Mouse (Mus musculus) heart, embryonic 15.5 days (tissue): ENCODE results near the gene Optc. TPM values are rescaled to one million over a fixed set of nuclear protein-coding genes. Genes with fewer than 3 reads are reported as not detected.
A peak's percentile ranks its signal among the peaks of the same experiment; 100 is the strongest.

Source experiments
- ATAC-seq: fragments of 200-750 bp; cut with Nextera tagmentation; replicated peaks from 2 replicates; pipeline ENCODE4 v1.8.0; 2017; ENCODE audit warnings: low read depth, moderate TSS enrichment; ENCODE audit not compliant: insufficient number of reproducible peaks, insufficient read depth, low FRiP score
- H3K27ac ChIP-seq: fragments of 300-500 bp; sonication (generic); 2 replicates; pipeline ENCODE4 v1.5.1; 2015; ENCODE audit warnings: mild to moderate bottlenecking, inconsistent platforms
- H3K27me3 ChIP-seq: fragments of 300-500 bp; sonication (generic); 2 replicates; pipeline ENCODE4 v1.6.1; 2015; ENCODE audit warnings: inconsistent platforms
- H3K36me3 ChIP-seq: fragments of 300-500 bp; sonication (generic); 2 replicates; pipeline ENCODE4 v1.6.1; 2015; ENCODE audit warnings: mild to moderate bottlenecking, inconsistent platforms
- H3K4me1 ChIP-seq: fragments of 300-500 bp; sonication (generic); replicated peaks from 2 replicates; pipeline ENCODE4 v1.6.1; 2015; ENCODE audit warnings: inconsistent platforms
- H3K4me2 ChIP-seq: fragments of 300-500 bp; sonication (generic); 2 replicates; pipeline ENCODE4 v1.6.1; 2015; ENCODE audit warnings: inconsistent platforms, mild to moderate bottlenecking, moderate library complexity
- H3K4me3 ChIP-seq: fragments of 300-500 bp; sonication (generic); 2 replicates; pipeline ENCODE4 v1.5.1; 2015; ENCODE audit warnings: mild to moderate bottlenecking, inconsistent platforms
- H3K9ac ChIP-seq: fragments of 300-500 bp; sonication (generic); 2 replicates; pipeline ENCODE4 v1.6.1; 2015; ENCODE audit warnings: mild to moderate bottlenecking, inconsistent platforms
- H3K9me3 ChIP-seq: fragments of 300-500 bp; sonication (generic); replicated peaks from 2 replicates; pipeline ENCODE4 v1.6.1; 2016; ENCODE audit warnings: inconsistent platforms
- WGBS: fragments of 180-500 bp; shearing (Covaris S2); methylation state at CpG from one replicate; pipeline ENCODE4 v1.1.7; 2015; ENCODE audit warnings: mixed read lengths; 5-methylcytosine and 5-hydroxymethylcytosine counted together
- polyA plus RNA-seq: library from polyadenylated mRNA; unstranded; fragments of >200 nt; fragmentation: Nextera tagmentation; extraction: Ambion mirVana; gene quantifications from 2 replicates; pipeline ENCODE4 v1.2.1, GENCODE M21; 2015

Optc gene
- polyA plus RNA-seq, 1 experiment from 2014 or later, result 0.18 TPM

DNA sequence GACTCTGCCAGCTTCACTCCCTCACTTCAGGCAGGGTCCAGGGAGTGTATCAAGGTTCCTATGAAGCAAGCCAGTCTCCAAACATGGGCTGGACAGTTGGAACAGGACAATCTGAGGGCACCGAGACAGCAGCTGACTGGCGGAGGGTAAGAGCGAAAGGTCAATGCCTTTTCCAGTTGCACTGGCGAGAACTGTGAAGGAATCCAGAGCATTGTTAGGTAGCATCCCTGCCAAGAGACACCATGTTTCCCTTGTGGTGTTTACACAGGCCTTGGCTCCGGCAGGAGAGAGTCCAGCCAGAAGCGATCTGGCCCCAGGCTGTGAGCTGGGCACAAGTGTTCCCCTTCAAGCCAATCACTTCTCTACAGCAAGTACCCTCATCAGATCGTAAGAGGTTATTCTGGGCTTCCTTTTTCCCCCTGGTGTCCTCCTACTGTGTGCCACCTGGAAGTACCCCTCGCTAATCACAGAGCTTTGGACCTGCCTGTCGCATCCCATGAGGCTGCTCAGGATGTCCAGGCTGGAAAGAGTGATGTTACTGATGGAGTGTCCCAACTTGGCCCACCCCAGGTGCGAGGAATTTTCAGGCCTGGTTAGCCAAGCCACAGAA is 26.7 kb upstream of the Optc start:
- Histone ChIP-seq H3K27ac (no peak overlapping the region), H3K27me3 (no peaks in the 10 kb centered on the region), H3K4me2 (no peak overlapping the region), H3K36me3 (no peaks in the 10 kb centered on the region), H3K9ac (no peak overlapping the region), H3K4me1 (peaks cover 12% of the 10 kb centered on the region), H3K9me3 (no peaks in the 10 kb centered on the region), H3K4me3 (no peak overlapping the region)
- WGBS, result 72% methylated on average over 10 of the region's 10 CpGs
- no peak for ATAC-seq

DNA sequence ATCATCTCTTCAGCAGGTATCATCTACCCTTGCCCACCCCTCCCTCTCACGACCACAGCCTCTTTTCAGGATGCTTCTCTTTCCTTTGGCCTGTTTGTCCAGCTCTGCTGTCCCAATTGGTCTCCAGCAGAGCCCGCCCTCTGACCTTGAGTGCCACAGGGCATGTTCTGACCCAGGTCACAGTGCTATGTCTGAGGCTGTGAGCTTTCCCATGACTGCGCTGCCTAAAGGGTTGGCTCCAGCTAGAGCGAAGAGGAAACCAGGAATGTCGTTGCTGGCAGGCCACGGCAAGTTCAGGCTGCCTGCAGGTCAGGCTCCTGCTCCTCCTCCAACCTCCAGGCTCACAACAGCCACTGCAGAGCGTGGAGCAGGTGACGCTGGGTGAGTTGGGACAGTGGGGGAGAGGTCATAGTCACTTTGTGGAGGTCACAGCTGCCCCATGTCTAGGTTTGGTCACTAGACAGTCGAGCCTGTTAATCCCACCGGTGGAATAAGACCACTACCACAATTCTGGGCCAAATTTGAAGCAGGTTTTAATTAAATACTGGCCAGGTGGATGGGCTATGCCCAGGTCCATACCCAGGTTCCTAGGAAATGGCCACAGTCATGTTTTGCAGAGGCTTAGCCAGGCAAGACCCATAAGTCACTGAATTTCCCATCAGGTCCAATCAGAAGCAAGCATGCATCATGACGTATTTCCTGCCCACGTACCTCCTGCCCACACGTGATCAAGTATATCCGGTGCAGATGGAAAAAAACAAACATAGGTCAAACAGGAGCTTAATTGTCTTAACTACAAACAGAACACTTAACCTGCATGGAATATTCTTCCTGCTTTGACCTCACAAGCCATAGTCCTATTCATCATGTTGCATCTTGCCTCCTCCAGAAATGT is 25.7 kb upstream of the Optc start:
- H3K36me3 ChIP-seq, result no peaks in the 10 kb centered on the region
- H3K4me1 ChIP-seq, result peaks cover 12% of the 10 kb centered on the region
- no peaks in the 10 kb centered on the region for H3K27me3 ChIP-seq
- WGBS, result 64% methylated on average over 14 of the region's 14 CpGs
- H3K9ac ChIP-seq, result no peak overlapping the region
- H3K27ac ChIP-seq, result no peak overlapping the region
- no peak overlapping the region for H3K4me3 ChIP-seq
- H3K9me3 ChIP-seq, result no peaks in the 10 kb centered on the region
- H3K4me2 ChIP-seq, result no peak overlapping the region
- no peak; the same call in 1 of the 2 replicates for ATAC-seq

- 45% methylated on average over 3 of the region's 3 CpGs for WGBS
- H3K36me3 ChIP-seq, result no peaks in the 10 kb centered on the region
- ATAC-seq, result no peak
Measured at GRCm38 (mm10) chr1:133929980-133930379, 22.2 kb upstream of the Optc start.

DNA sequence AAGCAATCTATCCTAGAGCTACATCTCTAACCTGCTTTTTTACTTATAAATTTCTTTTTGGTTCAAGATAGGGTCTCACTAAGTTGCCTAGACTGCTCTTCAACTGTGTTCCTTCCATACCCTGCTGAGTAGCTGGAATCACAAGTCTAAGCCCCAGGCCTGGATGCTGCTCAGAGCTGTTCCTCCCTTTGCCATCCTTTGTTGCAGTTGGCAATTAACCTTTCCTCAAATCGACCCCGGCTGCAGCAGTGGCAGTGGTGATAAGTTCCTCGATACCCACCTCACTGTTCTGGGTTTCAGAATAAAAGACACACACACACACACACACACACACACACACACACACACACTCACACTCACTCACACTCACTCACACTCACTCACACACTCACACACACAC is 17.4 kb upstream of the Optc start:
- H3K4me1 ChIP-seq, result peaks cover 26% of the 10 kb centered on the region
- H3K4me3 ChIP-seq, result no peak overlapping the region
- no peak overlapping the region for H3K9ac ChIP-seq
- no peak overlapping the region for H3K27ac ChIP-seq
- ATAC-seq, result no peak
- no peaks in the 10 kb centered on the region for H3K9me3 ChIP-seq
- WGBS, result 85% methylated on average over 3 of the region's 3 CpGs
- H3K27me3 ChIP-seq, result no peaks in the 10 kb centered on the region
- H3K4me2 ChIP-seq, result no peak overlapping the region
- no peaks in the 10 kb centered on the region for H3K36me3 ChIP-seq

More at GRCm38 (mm10) chr1:133929980-133930379, 22.2 kb upstream of the Optc start:
- Histone ChIP-seq H3K27ac (no peak overlapping the region), H3K4me1 (peaks cover 12% of the 10 kb centered on the region), H3K4me2 (no peak overlapping the region), H3K9me3 (no peaks in the 10 kb centered on the region), H3K9ac (no peak overlapping the region), H3K4me3 (no peak overlapping the region), H3K27me3 (no peaks in the 10 kb centered on the region)

DNA sequence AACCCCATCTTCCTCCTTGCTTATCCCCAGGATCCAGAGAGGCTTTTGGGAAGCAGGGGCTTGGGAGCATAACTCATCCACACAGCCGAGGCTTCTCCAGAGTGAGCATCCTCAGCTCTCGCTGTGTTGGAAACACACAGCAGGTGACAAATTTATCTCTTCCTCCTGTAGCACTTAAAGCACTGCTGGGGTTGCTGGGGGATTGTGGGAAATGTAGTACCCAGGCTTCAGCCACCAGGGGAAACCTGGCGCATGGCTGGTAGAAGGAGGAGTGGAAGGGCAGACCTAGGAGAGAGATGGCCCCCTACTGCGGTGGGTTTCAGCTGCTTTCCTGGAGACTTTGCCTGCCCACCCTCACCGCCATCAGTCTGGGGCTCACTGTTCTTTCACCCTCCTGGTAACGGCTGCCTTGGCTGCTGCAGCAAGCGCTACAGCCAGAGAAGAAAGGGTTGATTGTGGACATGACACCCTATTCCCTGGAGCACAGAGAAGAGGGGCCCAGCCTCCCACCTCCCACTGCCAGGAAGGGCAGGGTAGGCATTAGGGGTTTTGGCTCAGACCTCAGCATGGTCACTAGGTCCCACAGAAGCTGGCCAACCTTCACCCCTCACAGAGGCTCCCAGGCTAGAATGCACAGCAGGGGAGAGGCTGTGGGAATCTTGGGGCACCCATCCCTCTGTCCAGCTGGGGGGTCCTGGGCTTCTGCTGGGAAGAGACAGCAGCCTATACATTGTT is 16.5 kb upstream of the Optc start:
- H3K27ac ChIP-seq, result no peak overlapping the region

DNA sequence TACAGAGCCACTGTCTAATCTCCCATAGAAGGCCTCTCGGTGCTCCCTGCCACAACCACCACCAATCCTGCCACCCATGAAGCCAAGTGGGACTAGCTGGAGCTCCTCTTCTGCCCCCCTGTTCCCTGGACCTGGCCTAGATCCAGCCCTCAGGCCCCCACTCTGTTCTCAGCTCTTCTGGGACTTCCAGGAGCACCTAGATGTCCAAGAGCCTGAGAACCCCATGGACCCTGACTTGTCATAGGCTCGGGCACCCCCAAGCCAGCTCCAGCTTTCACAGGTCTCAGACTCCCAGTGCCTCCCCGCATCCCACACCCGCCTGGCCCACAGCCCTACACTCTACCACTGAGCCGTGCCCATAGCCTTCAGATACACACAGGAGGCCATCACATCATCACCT is 15.3 kb upstream of the Optc start:
- H3K27me3 ChIP-seq, result no peaks in the 10 kb centered on the region
- WGBS, result 90% methylated on average over 5 of the region's 5 CpGs
- H3K4me3 ChIP-seq, result no peak overlapping the region
- ATAC-seq, result no peak
- H3K27ac ChIP-seq, result no peak overlapping the region
- peaks cover 34% of the 10 kb centered on the region for H3K4me1 ChIP-seq
- H3K4me2 ChIP-seq, result no peak overlapping the region
- H3K9me3 ChIP-seq, result no peaks in the 10 kb centered on the region
- H3K9ac ChIP-seq, result no peak overlapping the region
- no peaks in the 10 kb centered on the region for H3K36me3 ChIP-seq

More for the DNA sequence above, 16.5 kb upstream of the Optc start:
- no peaks in the 10 kb centered on the region for H3K9me3 ChIP-seq
- H3K4me2 ChIP-seq, result no peak overlapping the region
- H3K27me3 ChIP-seq, result no peaks in the 10 kb centered on the region
- H3K4me1 ChIP-seq, result peaks cover 29% of the 10 kb centered on the region
- H3K9ac ChIP-seq, result no peak overlapping the region
- ATAC-seq, result 0 out of 2 replicates have a peak, but pooled peaks have one; percentile 33
- H3K4me3 ChIP-seq, result no peak overlapping the region
- no peaks in the 10 kb centered on the region for H3K36me3 ChIP-seq
- WGBS, result 31% methylated on average over 7 of the region's 7 CpGs

- Histone ChIP-seq H3K27me3 (no peaks in the 10 kb centered on the region), H3K4me2 (peak within 1 kb of the TSS; percentile 29), H3K4me3 (peak within 1 kb of the TSS; percentile 20; the same call in 1 of the 2 replicates), H3K9me3 (no peaks in the 10 kb centered on the region), H3K9ac (no peak within 1 kb of the TSS), H3K4me1 (peaks cover 45% of the 10 kb centered on the region), H3K36me3 (no peaks in the 10 kb centered on the region), H3K27ac (peak within 1 kb of the TSS; percentile 68)
- ATAC-seq, result peak; percentile 77
- 11% methylated on average over 8 of the region's 8 CpGs for WGBS
Measured at GRCm38 (mm10) chr1:133921304-133921751, 13.5 kb upstream of the Optc start, which contains the start of gene Prelp. TSS of gene Prelp (minus strand) at chr1:133921414.

DNA sequence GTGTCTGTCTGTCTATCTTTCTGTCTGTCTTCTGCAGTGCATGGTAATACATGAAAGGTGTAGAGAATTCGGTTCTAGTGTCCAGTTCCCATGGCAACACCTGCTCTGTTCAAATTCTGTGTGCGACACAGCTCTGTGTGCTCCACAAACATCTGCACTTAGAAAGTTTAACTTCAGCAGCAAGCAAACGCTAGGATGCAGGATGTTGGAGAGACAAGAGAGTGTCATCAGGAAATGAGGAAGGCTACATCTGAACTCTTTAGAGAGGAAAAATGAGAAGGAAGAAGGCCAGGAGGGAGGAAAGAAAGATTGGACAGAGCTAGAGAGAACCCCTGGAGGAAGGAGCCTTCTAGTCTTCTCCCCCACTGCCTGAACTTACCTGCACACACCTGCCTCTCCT is 13.1 kb upstream of the Optc start:
- ATAC-seq, result no peak
- Histone ChIP-seq H3K27ac (peak overlapping the region; percentile 68), H3K27me3 (no peaks in the 10 kb centered on the region), H3K4me3 (peak overlapping the region; percentile 20; the same call in 1 of the 2 replicates), H3K4me1 (peaks cover 50% of the 10 kb centered on the region), H3K9me3 (no peaks in the 10 kb centered on the region), H3K9ac (no peak overlapping the region), H3K36me3 (no peaks in the 10 kb centered on the region), H3K4me2 (peak overlapping the region; percentile 29)
- WGBS, result 56% methylated on average over 3 of the region's 3 CpGs

DNA sequence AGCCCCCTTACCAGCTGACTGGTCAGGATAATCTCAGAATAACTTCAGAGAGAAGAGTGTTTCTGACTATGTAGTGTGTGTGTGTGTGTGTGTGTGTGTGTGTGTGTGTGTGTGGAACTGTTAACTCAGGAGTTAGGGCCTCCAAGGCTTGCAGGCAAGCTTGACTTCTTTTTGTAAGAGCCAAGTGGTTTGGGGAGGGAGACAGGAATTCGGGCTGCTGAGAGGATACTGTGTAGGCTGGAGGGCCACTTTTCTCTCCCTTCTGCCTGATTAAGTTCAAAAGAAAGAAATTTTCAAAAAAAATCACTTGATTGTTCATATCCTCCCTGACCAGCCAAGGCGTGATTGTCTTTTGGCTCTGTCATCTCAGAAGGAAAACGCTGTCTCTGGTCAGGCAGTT is 12.6 kb upstream of the Optc start:
- Histone ChIP-seq H3K27ac (peak overlapping the region; percentile 68; the same call in 1 of the 2 replicates), H3K4me3 (no peak overlapping the region), H3K36me3 (no peaks in the 10 kb centered on the region), H3K4me2 (peak overlapping the region; percentile 29; the same call in 1 of the 2 replicates), H3K27me3 (no peaks in the 10 kb centered on the region), H3K9ac (no peak overlapping the region), H3K4me1 (peaks cover 55% of the 10 kb centered on the region), H3K9me3 (no peaks in the 10 kb centered on the region)
- no peak for ATAC-seq
- 63% methylated on average over 3 of the region's 3 CpGs for WGBS

GRCm38 (mm10) chr1:133918088-133918470 is 10.3 kb upstream of the Optc start:
- Histone ChIP-seq H3K36me3 (no peaks in the 10 kb centered on the region), H3K4me1 (peaks cover 53% of the 10 kb centered on the region), H3K9ac (no peak overlapping the region), H3K27ac (peak overlapping the region; percentile 57), H3K4me2 (peak overlapping the region; percentile 16; the same call in 1 of the 2 replicates), H3K9me3 (no peaks in the 10 kb centered on the region), H3K27me3 (no peaks in the 10 kb centered on the region), H3K4me3 (no peak overlapping the region)
- WGBS, result 53% methylated on average over 6 of the region's 6 CpGs
- no peak for ATAC-seq
